Mouse (Mus musculus): ENCODE results near the gene Ehmt1. TPM values are rescaled to one million over a fixed set of nuclear protein-coding genes. Genes with fewer than 3 reads are reported as not detected.

Ehmt1 gene
- polyA plus RNA-seq, 1 experiment from 2014 or later, result 125 TPM

- H3K4me3 ChIP-seq (replicated peaks; ENCODE audit: low read length), result no peak overlapping the region
- no peaks in the 10 kb centered on the region for H3K9me3 ChIP-seq (ENCODE audit: control insufficient read depth, low read length)
- ATAC-seq, result no peak
- WGBS, result 49% methylated on average over 4 of the region's 4 CpGs
- H3K27me3 ChIP-seq (replicated peaks; ENCODE audit: control insufficient read depth, insufficient read depth, low read length), result no peaks in the 10 kb centered on the region
- H3K36me3 ChIP-seq (ENCODE audit: control insufficient read depth, insufficient read depth), result peaks cover 21% of the 10 kb centered on the region
- no peaks in the 10 kb centered on the region for H3K4me1 ChIP-seq (replicated peaks; ENCODE audit: control insufficient read depth, insufficient read depth, low read length)
- H3K9ac ChIP-seq (replicated peaks; ENCODE audit: low read depth, low read length), result no peak overlapping the region
- no peak overlapping the region for H3K4me2 ChIP-seq (ENCODE audit: low read length)
- no peak overlapping the region for H3K27ac ChIP-seq (ENCODE audit: low read length)
These were observed 132.2 kb downstream of the Ehmt1 start for GRCm38 (mm10) chr2:24787250-24787649.

- WGBS, result 57% methylated on average over 4 of the region's 4 CpGs
- Histone ChIP-seq H3K9me3 (ENCODE audit: control insufficient read depth, low read length) (no peaks in the 10 kb centered on the region), H3K4me2 (ENCODE audit: low read length) (no peak overlapping the region), H3K9ac (replicated peaks; ENCODE audit: low read depth, low read length) (no peak overlapping the region), H3K27me3 (replicated peaks; ENCODE audit: control insufficient read depth, insufficient read depth, low read length) (no peaks in the 10 kb centered on the region), H3K4me1 (replicated peaks; ENCODE audit: control insufficient read depth, insufficient read depth, low read length) (no peaks in the 10 kb centered on the region), H3K27ac (ENCODE audit: low read length) (no peak overlapping the region), H3K36me3 (ENCODE audit: control insufficient read depth, insufficient read depth) (no peaks in the 10 kb centered on the region), H3K4me3 (replicated peaks; ENCODE audit: low read length) (no peak overlapping the region)
- ATAC-seq, result no peak
These were observed 138.2 kb downstream of the Ehmt1 start for GRCm38 (mm10) chr2:24781253-24781652.

- peak; percentile 36; the same call in 1 of the 2 replicates for ATAC-seq
- 11% methylated on average over 4 of the region's 5 CpGs for WGBS
- H3K27me3 ChIP-seq (replicated peaks; ENCODE audit: control insufficient read depth, insufficient read depth, low read length), result no peaks in the 10 kb centered on the region
- H3K36me3 ChIP-seq (ENCODE audit: control insufficient read depth, insufficient read depth), result no peaks in the 10 kb centered on the region
- H3K4me2 ChIP-seq (ENCODE audit: low read length), result no peak overlapping the region
- H3K9me3 ChIP-seq (ENCODE audit: control insufficient read depth, low read length), result no peaks in the 10 kb centered on the region
- H3K4me3 ChIP-seq (replicated peaks; ENCODE audit: low read length), result no peak overlapping the region
- H3K4me1 ChIP-seq (replicated peaks; ENCODE audit: control insufficient read depth, insufficient read depth, low read length), result no peaks in the 10 kb centered on the region
- no peak overlapping the region for H3K27ac ChIP-seq (ENCODE audit: low read length)
- H3K9ac ChIP-seq (replicated peaks; ENCODE audit: low read depth, low read length), result no peak overlapping the region
These were observed 142.6 kb downstream of the Ehmt1 start for GRCm38 (mm10) chr2:24776831-24777230.

- no peak overlapping the region for H3K4me3 ChIP-seq (replicated peaks; ENCODE audit: low read length)
- no peaks in the 10 kb centered on the region for H3K36me3 ChIP-seq (ENCODE audit: control insufficient read depth, insufficient read depth)
- no peaks in the 10 kb centered on the region for H3K27me3 ChIP-seq (replicated peaks; ENCODE audit: control insufficient read depth, insufficient read depth, low read length)
- H3K4me2 ChIP-seq (ENCODE audit: low read length), result no peak overlapping the region
- H3K27ac ChIP-seq (ENCODE audit: low read length), result no peak overlapping the region
- no peaks in the 10 kb centered on the region for H3K4me1 ChIP-seq (replicated peaks; ENCODE audit: control insufficient read depth, insufficient read depth, low read length)
- no peak overlapping the region for H3K9ac ChIP-seq (replicated peaks; ENCODE audit: low read depth, low read length)
- H3K9me3 ChIP-seq (ENCODE audit: control insufficient read depth, low read length), result no peaks in the 10 kb centered on the region
- ATAC-seq, result no peak
- WGBS, result 84% methylated on average over 11 of the region's 11 CpGs
These were observed 143.3 kb downstream of the Ehmt1 start for GRCm38 (mm10) chr2:24775951-24776587.

GRCm38 (mm10) chr2:24774832-24775231 is 144.6 kb downstream of the Ehmt1 start:
- Histone ChIP-seq H3K36me3 (ENCODE audit: control insufficient read depth, insufficient read depth) (no peaks in the 10 kb centered on the region), H3K9ac (replicated peaks; ENCODE audit: low read depth, low read length) (no peak overlapping the region), H3K4me3 (replicated peaks; ENCODE audit: low read length) (no peak overlapping the region), H3K27ac (ENCODE audit: low read length) (no peak overlapping the region), H3K9me3 (ENCODE audit: control insufficient read depth, low read length) (no peaks in the 10 kb centered on the region), H3K27me3 (replicated peaks; ENCODE audit: control insufficient read depth, insufficient read depth, low read length) (no peaks in the 10 kb centered on the region), H3K4me2 (ENCODE audit: low read length) (no peak overlapping the region), H3K4me1 (replicated peaks; ENCODE audit: control insufficient read depth, insufficient read depth, low read length) (no peaks in the 10 kb centered on the region)
- WGBS, result 64% methylated on average over 7 of the region's 7 CpGs
- ATAC-seq, result no peak

GRCm38 (mm10) chr2:24770861-24771260 is 148.6 kb downstream of the Ehmt1 start:
- no peaks in the 10 kb centered on the region for H3K27me3 ChIP-seq (replicated peaks; ENCODE audit: control insufficient read depth, insufficient read depth, low read length)

GRCm38 (mm10) chr2:24763115-24763557 is 156.3 kb downstream of the Ehmt1 start, which contains the start of gene Cacna1b:
Cacna1b (minus strand) TSS chr2:24763152.
- Histone ChIP-seq H3K27me3 (replicated peaks; ENCODE audit: control insufficient read depth, insufficient read depth, low read length) (no peaks in the 10 kb centered on the region; the same call in 1 of the 2 replicates), H3K9me3 (ENCODE audit: control insufficient read depth, low read length) (no peaks in the 10 kb centered on the region), H3K27ac (ENCODE audit: low read length) (peak within 1 kb of the TSS; percentile 71), H3K4me1 (replicated peaks; ENCODE audit: control insufficient read depth, insufficient read depth, low read length) (peaks cover 14% of the 10 kb centered on the region), H3K9ac (replicated peaks; ENCODE audit: low read depth, low read length) (peak within 1 kb of the TSS; percentile 81), H3K4me2 (ENCODE audit: low read length) (peak within 1 kb of the TSS; percentile 97), H3K4me3 (replicated peaks; ENCODE audit: low read length) (peak within 1 kb of the TSS; percentile 91), H3K36me3 (ENCODE audit: control insufficient read depth, insufficient read depth) (no peaks in the 10 kb centered on the region)
- 0% methylated on average over 40 of the region's 42 CpGs for WGBS
- peak; percentile 90 for ATAC-seq

More at GRCm38 (mm10) chr2:24770861-24771260, 148.6 kb downstream of the Ehmt1 start:
- H3K4me2 ChIP-seq (ENCODE audit: low read length), result no peak overlapping the region
- H3K9ac ChIP-seq (replicated peaks; ENCODE audit: low read depth, low read length), result no peak overlapping the region
- WGBS, result 47% methylated on average over 4 of the region's 4 CpGs
- no peak; the same call in 1 of the 2 replicates for ATAC-seq
- H3K9me3 ChIP-seq (ENCODE audit: control insufficient read depth, low read length), result no peaks in the 10 kb centered on the region
- no peaks in the 10 kb centered on the region for H3K4me1 ChIP-seq (replicated peaks; ENCODE audit: control insufficient read depth, insufficient read depth, low read length)
- no peak overlapping the region for H3K27ac ChIP-seq (ENCODE audit: low read length)
- no peaks in the 10 kb centered on the region for H3K36me3 ChIP-seq (ENCODE audit: control insufficient read depth, insufficient read depth)
- H3K4me3 ChIP-seq (replicated peaks; ENCODE audit: low read length), result no peak overlapping the region

GRCm38 (mm10) chr2:24762446-24762960 is 156.9 kb downstream of the Ehmt1 start:
- Histone ChIP-seq H3K36me3 (ENCODE audit: control insufficient read depth, insufficient read depth) (no peaks in the 10 kb centered on the region), H3K9me3 (ENCODE audit: control insufficient read depth, low read length) (no peaks in the 10 kb centered on the region), H3K27me3 (replicated peaks; ENCODE audit: control insufficient read depth, insufficient read depth, low read length) (no peaks in the 10 kb centered on the region; the same call in 1 of the 2 replicates), H3K9ac (replicated peaks; ENCODE audit: low read depth, low read length) (peak overlapping the region; percentile 81), H3K4me3 (replicated peaks; ENCODE audit: low read length) (peak overlapping the region; percentile 91), H3K27ac (ENCODE audit: low read length) (peak overlapping the region; percentile 71), H3K4me2 (ENCODE audit: low read length) (peak overlapping the region; percentile 97), H3K4me1 (replicated peaks; ENCODE audit: control insufficient read depth, insufficient read depth, low read length) (peaks cover 14% of the 10 kb centered on the region)
- WGBS, result under 1% methylated on average over 52 of the region's 52 CpGs
- ATAC-seq, result peak; percentile 59

- peak; percentile 59 for ATAC-seq
- WGBS, result under 1% methylated on average over 35 of the region's 35 CpGs
- Histone ChIP-seq H3K36me3 (ENCODE audit: control insufficient read depth, insufficient read depth) (no peaks in the 10 kb centered on the region), H3K4me3 (replicated peaks; ENCODE audit: low read length) (peak overlapping the region; percentile 91), H3K4me1 (replicated peaks; ENCODE audit: control insufficient read depth, insufficient read depth, low read length) (peaks cover 14% of the 10 kb centered on the region), H3K27me3 (replicated peaks; ENCODE audit: control insufficient read depth, insufficient read depth, low read length) (no peaks in the 10 kb centered on the region; the same call in 1 of the 2 replicates), H3K9ac (replicated peaks; ENCODE audit: low read depth, low read length) (peak overlapping the region; percentile 81), H3K27ac (ENCODE audit: low read length) (peak overlapping the region; percentile 47; the same call in 1 of the 2 replicates), H3K4me2 (ENCODE audit: low read length) (peak overlapping the region; percentile 97), H3K9me3 (ENCODE audit: control insufficient read depth, low read length) (no peaks in the 10 kb centered on the region)
These were observed 157.4 kb downstream of the Ehmt1 start for GRCm38 (mm10) chr2:24761923-24762445.

Data from forebrain, embryonic 16.5 days (tissue).